Mouse (Mus musculus) forebrain, embryonic 14.5 days (tissue): ENCODE results near the gene Card9. TPM values are rescaled to one million over a fixed set of nuclear protein-coding genes. Genes with fewer than 3 reads are reported as not detected.
A peak's percentile ranks its signal among the peaks of the same experiment; 100 is the strongest.

Experiments
- ATAC-seq: fragments of 200-750 bp; cut with Nextera tagmentation; 2 replicates; pipeline ENCODE4 v1.8.0; 2017; ENCODE audit warnings: mild to moderate bottlenecking, moderate library complexity
- DNase-seq: peaks from one replicate; pipeline ENCODE4 v3.0.0-alpha.2; 2015; ENCODE audit warnings: low spot score
- H3K27ac ChIP-seq: fragments of 300-500 bp; sonication (generic); 2 replicates; pipeline ENCODE4 v1.5.1; 2014; ENCODE audit warnings: low read depth, mild to moderate bottlenecking, control low read depth, low read length, moderate library complexity
- H3K27me3 ChIP-seq: fragments of 300-500 bp; sonication (generic); replicated peaks from 2 replicates; pipeline ENCODE4 v1.6.1; 2014; ENCODE audit warnings: low read length, control low read depth, mixed read lengths; ENCODE audit not compliant: control insufficient read depth, insufficient read depth
- H3K36me3 ChIP-seq: fragments of 300-500 bp; sonication (generic); 2 replicates; pipeline ENCODE4 v1.6.1; 2014; ENCODE audit warnings: low read length, control low read depth; ENCODE audit not compliant: control insufficient read depth, insufficient read depth
- H3K4me1 ChIP-seq: fragments of 300-500 bp; sonication (generic); 2 replicates; pipeline ENCODE4 v1.6.1; 2014; ENCODE audit warnings: antibody characterized with exemption, low read length, control low read depth; ENCODE audit not compliant: control insufficient read depth, insufficient read depth
- H3K4me2 ChIP-seq: fragments of 300-500 bp; sonication (generic); 2 replicates; pipeline ENCODE4 v1.6.1; 2014; ENCODE audit warnings: mild to moderate bottlenecking, control low read depth, low read length
- H3K4me3 ChIP-seq: fragments of 300-500 bp; sonication (generic); 2 replicates; pipeline ENCODE4 v1.5.1; 2014; ENCODE audit warnings: low read depth, low read length, control low read depth
- H3K9ac ChIP-seq: fragments of 300-500 bp; sonication (generic); 2 replicates; pipeline ENCODE4 v1.6.1; 2014; ENCODE audit warnings: mild to moderate bottlenecking, low read length, control low read depth, moderate library complexity
- H3K9me3 ChIP-seq: fragments of 300-500 bp; sonication (generic); replicated peaks from 2 replicates; pipeline ENCODE4 v1.6.1; 2016; ENCODE audit warnings: low read length, control low read depth, mixed read lengths; ENCODE audit not compliant: control insufficient read depth
- WGBS: fragments of 180-500 bp; shearing (Covaris S2); extraction: QIAGEN DNeasy Blood & Tissue Kit; methylation state at CpG from one replicate; pipeline ENCODE4 v1.1.7; 2014; 5-methylcytosine and 5-hydroxymethylcytosine counted together
- polyA plus RNA-seq: library from polyadenylated mRNA; unstranded; fragments of >200 nt; fragmentation: Nextera tagmentation; extraction: Ambion mirVana; gene quantifications from 2 replicates; pipeline ENCODE4 v1.2.1, GENCODE M21; 2014

The Card9 gene
- polyA plus RNA-seq, 1 experiment from 2014 or later, result 1.1 TPM

GRCm38 (mm10) chr2:26356231-26356630 lies 4.5 kb downstream of the Card9 start:
- Histone ChIP-seq H3K4me3 (no peak overlapping the region), H3K9me3 (no peaks in the 10 kb centered on the region), H3K27ac (no peak overlapping the region), H3K36me3 (no peaks in the 10 kb centered on the region), H3K4me2 (no peak overlapping the region), H3K27me3 (no peaks in the 10 kb centered on the region), H3K4me1 (peaks cover 8% of the 10 kb centered on the region), H3K9ac (no peak overlapping the region)
- ATAC-seq (no peak), DNase-seq (no peak)
- 77% methylated on average over 4 of the region's 4 CpGs for WGBS

GRCm38 (mm10) chr2:26354401-26354800 lies 6.3 kb downstream of the Card9 start:
- Histone ChIP-seq H3K36me3 (peaks cover 11% of the 10 kb centered on the region), H3K4me2 (no peak overlapping the region), H3K4me3 (no peak overlapping the region), H3K9me3 (no peaks in the 10 kb centered on the region), H3K9ac (no peak overlapping the region), H3K27ac (no peak overlapping the region), H3K27me3 (no peaks in the 10 kb centered on the region), H3K4me1 (peaks cover 15% of the 10 kb centered on the region)
- DNase-seq, result no peak
- ATAC-seq, result no peak
- WGBS, result 89% methylated on average over 4 of the region's 4 CpGs

- no peak overlapping the region for H3K27ac ChIP-seq
- peaks cover 22% of the 10 kb centered on the region for H3K36me3 ChIP-seq
- H3K9me3 ChIP-seq, result no peaks in the 10 kb centered on the region
- WGBS, result 90% methylated on average over 11 of the region's 11 CpGs
- H3K9ac ChIP-seq, result peak overlapping the region; percentile 91
- H3K4me2 ChIP-seq, result peak overlapping the region; percentile 95
- H3K4me3 ChIP-seq, result peak overlapping the region; percentile 82
- H3K4me1 ChIP-seq, result peaks cover 15% of the 10 kb centered on the region
- ATAC-seq (no peak), DNase-seq (no peak)
- H3K27me3 ChIP-seq, result no peaks in the 10 kb centered on the region
Observed at GRCm38 (mm10) chr2:26353066-26353980, 7.4 kb downstream of the Card9 start.

- DNase-seq, result no peak
Observed at GRCm38 (mm10) chr2:26352291-26352910, 8.3 kb downstream of the Card9 start.

GRCm38 (mm10) chr2:26351358-26352290 lies 9.1 kb downstream of the Card9 start, which contains the start of gene Dnlz:
Gene Dnlz, minus strand, starts transcription at chr2:26352110.
- Histone ChIP-seq H3K27ac (peak within 1 kb of the TSS; percentile 79), H3K36me3 (peaks cover 39% of the 10 kb centered on the region), H3K27me3 (no peaks in the 10 kb centered on the region), H3K4me2 (peak within 1 kb of the TSS; percentile 95), H3K9me3 (no peaks in the 10 kb centered on the region), H3K4me1 (peaks cover 15% of the 10 kb centered on the region), H3K9ac (peak within 1 kb of the TSS; percentile 94), H3K4me3 (peak within 1 kb of the TSS; percentile 82)
- ATAC-seq (peak; percentile 88), DNase-seq (peak; percentile 96)
- WGBS, result 2% methylated on average over 62 of the region's 62 CpGs

More at GRCm38 (mm10) chr2:26352291-26352910, 8.3 kb downstream of the Card9 start:
- H3K27me3 ChIP-seq, result no peaks in the 10 kb centered on the region
- H3K4me2 ChIP-seq, result peak overlapping the region; percentile 95
- peak; percentile 66 for ATAC-seq
- peaks cover 15% of the 10 kb centered on the region for H3K4me1 ChIP-seq
- peak overlapping the region; percentile 82 for H3K4me3 ChIP-seq
- no peaks in the 10 kb centered on the region for H3K9me3 ChIP-seq
- H3K9ac ChIP-seq, result peak overlapping the region; percentile 91
- H3K27ac ChIP-seq, result peak overlapping the region; percentile 79
- WGBS, result 3% methylated on average over 36 of the region's 36 CpGs
- peaks cover 31% of the 10 kb centered on the region for H3K36me3 ChIP-seq

- Histone ChIP-seq H3K4me1 (peaks cover 15% of the 10 kb centered on the region), H3K27me3 (no peaks in the 10 kb centered on the region), H3K9ac (no peak overlapping the region), H3K4me3 (no peak overlapping the region), H3K4me2 (no peak overlapping the region), H3K9me3 (no peaks in the 10 kb centered on the region), H3K27ac (no peak overlapping the region), H3K36me3 (peaks cover 73% of the 10 kb centered on the region)
- WGBS, result 76% methylated on average over 6 of the region's 6 CpGs
- ATAC-seq, result no peak
- no peak for DNase-seq
Observed at GRCm38 (mm10) chr2:26348241-26348640, 12.5 kb downstream of the Card9 start.

GRCm38 (mm10) chr2:26342609-26343490 lies 17.9 kb downstream of the Card9 start:
- H3K36me3 ChIP-seq, result peaks cover 92% of the 10 kb centered on the region
- no peaks in the 10 kb centered on the region for H3K4me1 ChIP-seq
- 83% methylated on average over 11 of the region's 11 CpGs for WGBS
- H3K27me3 ChIP-seq, result no peaks in the 10 kb centered on the region
- no peak overlapping the region for H3K27ac ChIP-seq
- no peak overlapping the region for H3K9ac ChIP-seq
- DNase-seq (no peak), ATAC-seq (no peak)
- H3K9me3 ChIP-seq, result no peaks in the 10 kb centered on the region
- no peak overlapping the region for H3K4me2 ChIP-seq
- no peak overlapping the region for H3K4me3 ChIP-seq

- Histone ChIP-seq H3K27me3 (no peaks in the 10 kb centered on the region), H3K4me2 (no peak overlapping the region), H3K9ac (no peak overlapping the region), H3K4me3 (no peak overlapping the region), H3K27ac (no peak overlapping the region), H3K9me3 (no peaks in the 10 kb centered on the region), H3K36me3 (peaks cover 84% of the 10 kb centered on the region), H3K4me1 (no peaks in the 10 kb centered on the region)
- no peak for ATAC-seq
- 70% methylated on average over 10 of the region's 10 CpGs for WGBS
- peak; percentile 46 for DNase-seq
Observed at GRCm38 (mm10) chr2:26342044-26342443, 18.7 kb downstream of the Card9 start.
